Mouse (Mus musculus) heart, postnatal 0 days (tissue): ENCODE measurements around the gene Cdkal1. TPM values are rescaled to one million over a fixed set of nuclear protein-coding genes. Genes with fewer than 3 reads are reported as not detected.
A peak's percentile ranks its signal among the peaks of the same experiment; 100 is the strongest.

ENCODE experiments used
- ATAC-seq: fragments of 200-750 bp; cut with Nextera tagmentation; 2 replicates; pipeline ENCODE4 v1.8.0; 2017; ENCODE audit warnings: low read depth, moderate number of reproducible peaks, moderate library complexity; ENCODE audit not compliant: insufficient read depth
- DNase-seq: peaks from one replicate; pipeline ENCODE4 v3.0.0-alpha.2; 2016; ENCODE audit warnings: low spot score
- H3K27ac ChIP-seq: fragments of 300-500 bp; sonication (generic); 2 replicates; pipeline ENCODE4 v1.5.1; 2014; ENCODE audit warnings: low read depth, mild to moderate bottlenecking
- H3K27me3 ChIP-seq: fragments of 300-500 bp; sonication (generic); 2 replicates; pipeline ENCODE4 v1.6.1; 2014; ENCODE audit warnings: low read length, mixed read lengths; ENCODE audit not compliant: control insufficient read depth, insufficient read depth
- H3K36me3 ChIP-seq: fragments of 300-500 bp; sonication (generic); replicated peaks from 2 replicates; pipeline ENCODE4 v1.6.1; 2014; ENCODE audit warnings: low read length, mixed read lengths; ENCODE audit not compliant: control insufficient read depth, insufficient read depth
- H3K4me1 ChIP-seq: fragments of 300-500 bp; sonication (generic); 2 replicates; pipeline ENCODE4 v1.6.1; 2014; ENCODE audit warnings: antibody characterized with exemption; ENCODE audit not compliant: control insufficient read depth, insufficient read depth
- H3K4me2 ChIP-seq: fragments of 300-500 bp; sonication (generic); 2 replicates; pipeline ENCODE4 v1.6.1; 2014; ENCODE audit warnings: low read depth, mild to moderate bottlenecking, low read length, moderate library complexity
- H3K4me3 ChIP-seq: fragments of 300-500 bp; sonication (generic); 2 replicates; pipeline ENCODE4 v1.5.1; 2014; ENCODE audit warnings: low read depth, low read length
- H3K9ac ChIP-seq: fragments of 300-500 bp; sonication (generic); replicated peaks from 2 replicates; pipeline ENCODE4 v1.6.1; 2014; ENCODE audit warnings: low read depth, low read length, mixed read lengths
- H3K9me3 ChIP-seq: fragments of 300-500 bp; sonication (generic); replicated peaks from 2 replicates; pipeline ENCODE4 v1.6.1; 2016; ENCODE audit warnings: low read length; ENCODE audit not compliant: control insufficient read depth
- CTCF ChIP-seq: IDR thresholded peaks from 2 replicates; pipeline ENCODE4 v1.5.1; 2016; ENCODE audit warnings: antibody characterized with exemption, control low read depth, low read depth
- EP300 ChIP-seq: IDR thresholded peaks from 2 replicates; pipeline ENCODE4 v1.6.1; 2016; ENCODE audit warnings: antibody characterized with exemption, low read depth
- WGBS: fragments of 180-500 bp; shearing (Covaris S2); extraction: QIAGEN DNeasy Blood & Tissue Kit; methylation state at CpG from one replicate; pipeline ENCODE4 v1.1.7; 2014; 5-methylcytosine and 5-hydroxymethylcytosine counted together
- polyA plus RNA-seq: library from polyadenylated mRNA; unstranded; fragments of >200 nt; fragmentation: Nextera tagmentation; extraction: Ambion mirVana; gene quantifications from 2 replicates; pipeline ENCODE4 v1.2.1, GENCODE M21; 2015
- total RNA-seq: library from RNA; depleted of rRNA; stranded (reverse); fragments of >200 nt; gene quantifications from 2 replicates; pipeline ENCODE4 v1.2.3, GENCODE M21; 2014; ENCODE audit warnings: low replicate concordance

Gene Cdkal1
- total and polyA plus RNA-seq, 2 experiments from 2014 or later: 9.6 to 17.6 TPM

DNA sequence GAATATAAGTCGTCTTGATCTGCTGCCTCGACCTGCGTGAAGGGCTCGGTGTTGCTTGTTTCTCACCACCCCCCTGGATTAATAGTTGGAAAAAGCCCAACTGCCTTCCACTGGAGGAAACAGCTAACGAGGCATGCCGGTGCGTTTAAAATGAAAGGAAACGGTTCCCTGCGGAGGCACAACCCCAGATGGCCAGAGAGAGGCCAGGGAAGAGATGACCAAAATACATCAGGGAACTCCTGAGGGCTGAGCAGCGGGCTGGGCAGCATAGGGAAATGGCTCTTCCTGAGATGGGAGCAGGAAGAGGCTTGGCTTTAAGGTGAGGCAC is 499.4 kb downstream of the Cdkal1 start:
- peak overlapping the region; percentile 21; the same call in 1 of the 2 replicates for H3K4me2 ChIP-seq
- H3K4me1 ChIP-seq: peaks cover 9% of the 10 kb centered on the region
- 0 out of 2 replicates have a peak overlapping the region, but pooled peaks have one; percentile 0 for H3K4me3 ChIP-seq
- H3K27me3 ChIP-seq: no peaks in the 10 kb centered on the region
- no peak overlapping the region for H3K9ac ChIP-seq
- TF ChIP-seq EP300 (no peak), CTCF (no peak)
- 26% methylated on average over 10 of the region's 10 CpGs for WGBS
- no peaks in the 10 kb centered on the region for H3K36me3 ChIP-seq
- ATAC-seq: peak; percentile 49; the same call in 1 of the 2 replicates
- no peaks in the 10 kb centered on the region for H3K9me3 ChIP-seq
- H3K27ac ChIP-seq: peak overlapping the region; percentile 2; the same call in 1 of the 2 replicates
- no peak for DNase-seq

DNA sequence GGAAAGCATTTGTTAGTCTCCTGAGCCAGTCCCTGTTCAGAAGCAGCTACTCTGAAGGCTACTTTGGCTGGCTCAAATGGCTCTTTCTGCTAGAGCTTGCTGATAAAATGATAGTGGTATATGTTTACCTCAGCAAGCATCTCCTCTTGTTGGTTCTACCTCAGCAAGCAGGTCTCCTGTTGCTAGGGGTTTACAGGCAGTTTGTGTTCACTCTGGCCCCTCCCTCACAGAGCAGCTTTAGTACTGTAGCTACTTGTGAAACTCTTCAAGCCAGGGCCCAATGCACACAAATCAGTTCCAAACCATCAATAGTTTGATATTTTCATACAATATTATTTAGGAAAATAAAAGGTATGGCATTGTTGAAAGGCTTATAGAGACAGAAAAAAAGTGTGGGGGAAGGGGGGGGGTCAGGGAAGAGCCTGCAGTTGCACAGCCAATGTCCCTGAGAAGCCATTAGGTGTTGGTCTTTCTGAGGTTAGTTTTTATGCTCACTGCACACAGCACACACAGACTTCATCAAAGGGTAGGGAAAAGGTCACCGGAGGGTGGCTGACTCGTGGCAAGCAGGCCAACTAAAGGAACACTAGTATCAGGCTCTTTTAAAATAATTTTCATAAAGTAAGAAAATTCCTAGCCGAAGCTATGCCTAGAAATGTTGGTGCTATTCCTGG is 499.9 kb downstream of the Cdkal1 start:
- Histone ChIP-seq H3K9me3 (no peaks in the 10 kb centered on the region), H3K27me3 (no peaks in the 10 kb centered on the region), H3K4me3 (no peak overlapping the region), H3K27ac (peak overlapping the region; percentile 2; the same call in 1 of the 2 replicates), H3K4me2 (peak overlapping the region; percentile 21; the same call in 1 of the 2 replicates), H3K4me1 (peaks cover 9% of the 10 kb centered on the region; the same call in 1 of the 2 replicates), H3K9ac (no peak overlapping the region), H3K36me3 (no peaks in the 10 kb centered on the region)
- ATAC-seq: no peak
- TF ChIP-seq EP300 (no peak), CTCF (no peak)
- WGBS: 58% methylated on average over 3 of the region's 3 CpGs
- no peak for DNase-seq

GRCm38 (mm10) chr13:29354943-29355342 is 500.5 kb downstream of the Cdkal1 start:
- WGBS: 86% methylated on average over 4 of the region's 4 CpGs
- H3K4me3 ChIP-seq: no peak overlapping the region
- H3K9me3 ChIP-seq: no peaks in the 10 kb centered on the region
- H3K36me3 ChIP-seq: no peaks in the 10 kb centered on the region
- DNase-seq (no peak), ATAC-seq (no peak)
- no peak overlapping the region for H3K27ac ChIP-seq
- no peak for TF ChIP-seq EP300
- no peak overlapping the region for H3K9ac ChIP-seq
- no peak overlapping the region for H3K4me2 ChIP-seq
- peaks cover 9% of the 10 kb centered on the region; the same call in 1 of the 2 replicates for H3K4me1 ChIP-seq
- H3K27me3 ChIP-seq: no peaks in the 10 kb centered on the region

DNA sequence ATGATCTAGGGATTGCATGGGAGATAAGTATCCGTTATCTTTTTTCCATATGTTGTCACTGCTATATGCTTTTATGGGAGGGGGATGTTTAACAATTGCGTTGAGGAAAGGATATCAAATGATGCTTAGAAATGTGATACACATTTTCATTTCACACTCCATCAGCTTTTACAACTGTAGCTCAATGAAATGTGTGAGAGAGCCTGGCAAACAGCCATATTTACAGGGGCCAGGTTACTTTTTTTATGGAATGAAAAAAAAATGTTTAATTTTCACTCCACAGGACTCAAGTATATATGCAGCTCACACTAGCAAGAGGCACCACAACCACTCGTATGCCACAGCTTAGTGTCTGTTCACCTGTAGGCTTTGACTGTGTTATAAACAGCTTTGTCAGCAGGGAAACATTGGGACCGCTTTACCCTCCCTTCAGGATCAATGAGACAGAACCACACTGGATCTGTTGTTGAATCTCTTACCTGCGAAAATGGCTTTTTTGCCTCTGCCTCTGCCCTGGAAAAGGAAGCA is 501.5 kb downstream of the Cdkal1 start:
- Histone ChIP-seq H3K9ac (no peak overlapping the region), H3K27ac (no peak overlapping the region), H3K9me3 (no peaks in the 10 kb centered on the region), H3K4me1 (peaks cover 9% of the 10 kb centered on the region; the same call in 1 of the 2 replicates), H3K4me3 (no peak overlapping the region), H3K27me3 (no peaks in the 10 kb centered on the region), H3K36me3 (no peaks in the 10 kb centered on the region), H3K4me2 (no peak overlapping the region)
- WGBS: 88% methylated on average over 5 of the region's 5 CpGs
- ATAC-seq: no peak
- no peak for TF ChIP-seq EP300
- no peak for TF ChIP-seq CTCF
- DNase-seq: no peak

- TF ChIP-seq CTCF (no peak), EP300 (no peak)
- H3K9me3 ChIP-seq: no peaks in the 10 kb centered on the region
- 86% methylated on average over 9 of the region's 9 CpGs for WGBS
- no peak overlapping the region for H3K27ac ChIP-seq
- DNase-seq (no peak), ATAC-seq (no peak)
- no peak overlapping the region for H3K4me2 ChIP-seq
- peaks cover 4% of the 10 kb centered on the region; the same call in 1 of the 2 replicates for H3K36me3 ChIP-seq
- H3K27me3 ChIP-seq: no peaks in the 10 kb centered on the region
- H3K9ac ChIP-seq: no peak overlapping the region
- 0 out of 2 replicates have a peak, but pooled peaks cover under 1% of the 10 kb centered on the region for H3K4me1 ChIP-seq
- no peak overlapping the region for H3K4me3 ChIP-seq
Observed at GRCm38 (mm10) chr13:29351023-29351684, 504.3 kb downstream of the Cdkal1 start.
